Mouse (Mus musculus) kidney, adult 2 months (tissue): ENCODE data around the gene Cbln3.

ENCODE experiments used
- CTCF ChIP-seq: fragments of 200-500 bp; conservative IDR thresholded peaks from 2 replicates; pipeline ENCODE4 v1.5.1; 2011; ENCODE audit warnings: low read depth, mild to moderate bottlenecking, control low read depth, low read length, moderate library complexity, mixed read lengths; ENCODE audit not compliant: insufficient read depth, insufficient read length
- POLR2A ChIP-seq: fragments of 200-500 bp; IDR thresholded peaks from one replicate; pipeline ENCODE4 v1.6.1; 2011; ENCODE audit warnings: low read depth, low read length, control low read depth

DNA sequence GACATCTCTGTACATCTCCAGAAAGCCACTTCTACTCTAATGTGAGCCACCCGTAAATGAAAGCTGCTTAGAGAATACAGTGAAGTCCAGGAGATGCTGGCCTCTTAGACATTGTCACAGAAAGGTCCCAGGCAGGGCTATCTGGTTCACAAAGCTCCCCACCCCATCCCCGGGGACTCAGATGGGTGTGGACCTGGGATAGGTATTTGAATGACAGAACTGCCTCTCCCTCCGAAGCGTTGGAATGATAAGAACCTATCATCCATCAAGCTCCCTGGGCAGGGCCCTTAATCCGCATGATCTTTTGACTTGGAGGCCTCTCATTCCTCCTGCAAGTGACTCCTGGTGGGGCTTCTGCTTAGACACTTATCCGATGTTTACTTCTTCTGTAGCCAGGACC, 33.3 kb downstream of the Cbln3 start:
- no peak for TF ChIP-seq CTCF
- TF ChIP-seq POLR2A = no peak
